Mouse (Mus musculus): ENCODE measurements around the gene Gstm7. TPM values are rescaled to one million over a fixed set of nuclear protein-coding genes. Genes with fewer than 3 reads are reported as not detected.
"Not testable (repeated sequence)": the region's sequence is repeated elsewhere in the genome, so short reads cannot be mapped to it uniquely, and the experiment has no call there.

Gstm7 gene
- 22.1 and 23.1 TPM in 2 replicates for polyA plus RNA-seq (2015; fragmentation: Nextera tagmentation; extraction: Ambion mirVana)

GRCm38 (mm10) chr3:107931670-107932069 is at the start of gene Gstm7:
Gstm7 (minus strand) TSS chr3:107931817.
- Histone ChIP-seq H3K27me3 (no peaks in the 10 kb centered on the region), H3K9ac (peak within 1 kb of the TSS; percentile 40; the same call in 1 of the 2 replicates), H3K9me3 (replicated peaks) (no peaks in the 10 kb centered on the region), H3K27ac (peak within 1 kb of the TSS; percentile 82), H3K4me3 (peak within 1 kb of the TSS; percentile 46), H3K4me1 (replicated peaks) (peaks cover 13% of the 10 kb centered on the region), H3K36me3 (no peaks in the 10 kb centered on the region), H3K4me2 (peak within 1 kb of the TSS; percentile 63)
- ATAC-seq (replicated peaks; ENCODE audit: insufficient number of reproducible peaks, insufficient read depth, low FRiP score, low read depth): peak; percentile 96
- WGBS: 5% methylated on average over 10 of the region's 10 CpGs

- no peak for ATAC-seq (replicated peaks; ENCODE audit: insufficient number of reproducible peaks, insufficient read depth, low FRiP score, low read depth)
- H3K4me3 ChIP-seq: no peak overlapping the region
- no peaks in the 10 kb centered on the region for H3K9me3 ChIP-seq (replicated peaks)
- H3K27ac ChIP-seq: no peak overlapping the region
- no peaks in the 10 kb centered on the region for H3K36me3 ChIP-seq
- H3K4me1 ChIP-seq (replicated peaks): peaks cover 7% of the 10 kb centered on the region; the same call in 1 of the 2 replicates
- no peak overlapping the region for H3K4me2 ChIP-seq
- 69% methylated on average over 3 of the region's 3 CpGs for WGBS
- H3K9ac ChIP-seq: no peak overlapping the region
- no peaks in the 10 kb centered on the region for H3K27me3 ChIP-seq
These were observed 49.6 kb upstream of the Gstm7 start for GRCm38 (mm10) chr3:107981261-107981660.

GRCm38 (mm10) chr3:107977691-107978090 is 46.1 kb upstream of the Gstm7 start:
- Histone ChIP-seq H3K4me2 (no peak overlapping the region), H3K9me3 (replicated peaks) (no peaks in the 10 kb centered on the region), H3K36me3 (no peaks in the 10 kb centered on the region), H3K4me3 (no peak overlapping the region), H3K9ac (no peak overlapping the region), H3K27me3 (no peaks in the 10 kb centered on the region), H3K4me1 (replicated peaks) (no peaks in the 10 kb centered on the region), H3K27ac (no peak overlapping the region)
- WGBS: 46% methylated on average over 3 of the region's 3 CpGs
- ATAC-seq (replicated peaks; ENCODE audit: insufficient number of reproducible peaks, insufficient read depth, low FRiP score, low read depth): no peak

GRCm38 (mm10) chr3:107974237-107974636 is 42.6 kb upstream of the Gstm7 start:
- Histone ChIP-seq H3K27me3 (no peaks in the 10 kb centered on the region), H3K9ac (no peak overlapping the region), H3K4me2 (no peak overlapping the region), H3K4me1 (replicated peaks) (no peaks in the 10 kb centered on the region), H3K27ac (no peak overlapping the region), H3K9me3 (replicated peaks) (no peaks in the 10 kb centered on the region), H3K36me3 (no peaks in the 10 kb centered on the region), H3K4me3 (no peak overlapping the region)
- ATAC-seq (replicated peaks; ENCODE audit: insufficient number of reproducible peaks, insufficient read depth, low FRiP score, low read depth): no peak
- 87% methylated on average over 1 of the region's 1 CpGs for WGBS

GRCm38 (mm10) chr3:107972070-107972469 is 40.5 kb upstream of the Gstm7 start:
- Histone ChIP-seq H3K9me3 (replicated peaks) (no peaks in the 10 kb centered on the region), H3K27ac (no peak overlapping the region), H3K27me3 (peaks cover 2% of the 10 kb centered on the region; the same call in 1 of the 2 replicates), H3K9ac (no peak overlapping the region), H3K4me2 (no peak overlapping the region), H3K4me3 (no peak overlapping the region), H3K4me1 (replicated peaks) (no peaks in the 10 kb centered on the region), H3K36me3 (no peaks in the 10 kb centered on the region)
- 97% methylated on average over 3 of the region's 3 CpGs for WGBS
- no peak for ATAC-seq (replicated peaks; ENCODE audit: insufficient number of reproducible peaks, insufficient read depth, low FRiP score, low read depth)

- not testable (repeated sequence) for H3K4me3 ChIP-seq; H3K9ac ChIP-seq; H3K9me3 ChIP-seq (replicated peaks); H3K4me2 ChIP-seq; H3K27me3 ChIP-seq; H3K36me3 ChIP-seq; ATAC-seq (replicated peaks; ENCODE audit: insufficient number of reproducible peaks, insufficient read depth, low FRiP score, low read depth); H3K4me1 ChIP-seq (replicated peaks); H3K27ac ChIP-seq
- 31% methylated on average over 3 of the region's 3 CpGs for WGBS
These were observed 39.5 kb upstream of the Gstm7 start for GRCm38 (mm10) chr3:107971101-107971500.

- H3K4me3 ChIP-seq: no peak within 1 kb of the TSS
- H3K36me3 ChIP-seq: no peaks in the 10 kb centered on the region
- 54% methylated on average over 13 of the region's 13 CpGs for WGBS
- H3K4me1 ChIP-seq (replicated peaks): no peaks in the 10 kb centered on the region
- H3K27me3 ChIP-seq: peaks cover 2% of the 10 kb centered on the region; the same call in 1 of the 2 replicates
- no peak for ATAC-seq (replicated peaks; ENCODE audit: insufficient number of reproducible peaks, insufficient read depth, low FRiP score, low read depth)
- H3K9ac ChIP-seq: no peak within 1 kb of the TSS
- H3K9me3 ChIP-seq (replicated peaks): no peaks in the 10 kb centered on the region
- no peak within 1 kb of the TSS for H3K4me2 ChIP-seq
- no peak within 1 kb of the TSS for H3K27ac ChIP-seq
These were observed 37.2 kb upstream of the Gstm7 start, which contains the start of gene Gstm3 for GRCm38 (mm10) chr3:107968724-107969395. Gstm3 (minus strand) TSS chr3:107969283.

GRCm38 (mm10) chr3:107966631-107967030 is 35.0 kb upstream of the Gstm7 start:
- no peaks in the 10 kb centered on the region for H3K4me1 ChIP-seq (replicated peaks)
- no peak overlapping the region for H3K27ac ChIP-seq
- no peak for ATAC-seq (replicated peaks; ENCODE audit: insufficient number of reproducible peaks, insufficient read depth, low FRiP score, low read depth)
- 93% methylated on average over 5 of the region's 5 CpGs for WGBS
- H3K36me3 ChIP-seq: no peaks in the 10 kb centered on the region
- H3K4me3 ChIP-seq: no peak overlapping the region
- no peak overlapping the region for H3K9ac ChIP-seq
- H3K9me3 ChIP-seq (replicated peaks): no peaks in the 10 kb centered on the region
- H3K4me2 ChIP-seq: no peak overlapping the region
- H3K27me3 ChIP-seq: peaks cover 2% of the 10 kb centered on the region; the same call in 1 of the 2 replicates

- no peak for ATAC-seq (replicated peaks; ENCODE audit: insufficient number of reproducible peaks, insufficient read depth, low FRiP score, low read depth)
- H3K36me3 ChIP-seq: no peaks in the 10 kb centered on the region
- H3K4me2 ChIP-seq: no peak overlapping the region
- peaks cover 2% of the 10 kb centered on the region; the same call in 1 of the 2 replicates for H3K27me3 ChIP-seq
- no peak overlapping the region for H3K4me3 ChIP-seq
- no peaks in the 10 kb centered on the region for H3K9me3 ChIP-seq (replicated peaks)
- no peaks in the 10 kb centered on the region for H3K4me1 ChIP-seq (replicated peaks)
- no peak overlapping the region for H3K27ac ChIP-seq
- 41% methylated on average over 1 of the region's 1 CpGs for WGBS
- H3K9ac ChIP-seq: no peak overlapping the region
These were observed 34.0 kb upstream of the Gstm7 start for GRCm38 (mm10) chr3:107965592-107965991.

- Histone ChIP-seq H3K4me3 (no peak overlapping the region), H3K4me2 (no peak overlapping the region), H3K27me3 (peaks cover 2% of the 10 kb centered on the region; the same call in 1 of the 2 replicates), H3K4me1 (replicated peaks) (no peaks in the 10 kb centered on the region), H3K9ac (no peak overlapping the region), H3K9me3 (replicated peaks) (no peaks in the 10 kb centered on the region), H3K27ac (no peak overlapping the region), H3K36me3 (no peaks in the 10 kb centered on the region)
- 52% methylated on average over 5 of the region's 5 CpGs for WGBS
- no peak for ATAC-seq (replicated peaks; ENCODE audit: insufficient number of reproducible peaks, insufficient read depth, low FRiP score, low read depth)
These were observed 33.2 kb upstream of the Gstm7 start for GRCm38 (mm10) chr3:107964656-107965308.

- Histone ChIP-seq H3K4me1 (replicated peaks) (no peaks in the 10 kb centered on the region), H3K27ac (no peak overlapping the region), H3K4me2 (no peak overlapping the region), H3K9ac (no peak overlapping the region), H3K4me3 (no peak overlapping the region), H3K36me3 (no peaks in the 10 kb centered on the region), H3K9me3 (replicated peaks) (no peaks in the 10 kb centered on the region), H3K27me3 (peaks cover 2% of the 10 kb centered on the region; the same call in 1 of the 2 replicates)
- 79% methylated on average over 4 of the region's 4 CpGs for WGBS
- no peak for ATAC-seq (replicated peaks; ENCODE audit: insufficient number of reproducible peaks, insufficient read depth, low FRiP score, low read depth)
These were observed 32.4 kb upstream of the Gstm7 start for GRCm38 (mm10) chr3:107964026-107964425.
